Mouse (Mus musculus) adrenal gland, postnatal 25 days (tissue): ENCODE data around the gene Krtap1-3. TPM values are rescaled to one million over a fixed set of nuclear protein-coding genes. Genes with fewer than 3 reads are reported as not detected.

Source experiments
- DNase-seq: peaks from one replicate; pipeline ENCODE4 v3.0.0; 2021; ENCODE audit warnings: mixed read lengths
- total RNA-seq: library from RNA; stranded (reverse); gene quantifications from 2 replicates; pipeline ENCODE4 v1.2.3, GENCODE M21; 2021

Krtap1-3 gene
- total RNA-seq, 1 experiment from 2014 or later = not detected

GRCm38 (mm10) chr11:99557976-99558745, 33.0 kb downstream of the Krtap1-3 start:
- DNase-seq = no peak

DNA sequence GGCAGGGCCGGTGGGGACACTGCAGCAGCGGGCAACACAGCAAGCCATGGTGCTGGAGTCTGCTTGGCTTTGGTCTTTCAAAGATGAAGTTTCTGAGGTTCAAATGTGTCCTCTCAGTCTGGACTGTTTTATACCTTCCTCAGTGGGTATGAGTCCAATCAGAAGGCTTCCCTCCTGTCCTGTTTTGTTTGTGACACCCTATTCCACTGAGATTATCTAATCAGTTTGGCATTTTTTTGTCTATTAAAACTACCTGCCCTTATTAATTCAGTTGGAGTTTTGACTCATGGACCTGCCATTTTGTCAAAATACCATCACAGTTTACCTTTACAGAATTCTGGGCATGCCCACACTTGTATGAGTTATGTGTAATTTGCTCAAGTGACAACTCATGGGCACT, 34.4 kb downstream of the Krtap1-3 start, which contains the start of gene Krtap3-2:
Gene Krtap3-2, minus strand, starts transcription at position 101 of the 400 bp plus-strand sequence.
- no peak for DNase-seq

DNA sequence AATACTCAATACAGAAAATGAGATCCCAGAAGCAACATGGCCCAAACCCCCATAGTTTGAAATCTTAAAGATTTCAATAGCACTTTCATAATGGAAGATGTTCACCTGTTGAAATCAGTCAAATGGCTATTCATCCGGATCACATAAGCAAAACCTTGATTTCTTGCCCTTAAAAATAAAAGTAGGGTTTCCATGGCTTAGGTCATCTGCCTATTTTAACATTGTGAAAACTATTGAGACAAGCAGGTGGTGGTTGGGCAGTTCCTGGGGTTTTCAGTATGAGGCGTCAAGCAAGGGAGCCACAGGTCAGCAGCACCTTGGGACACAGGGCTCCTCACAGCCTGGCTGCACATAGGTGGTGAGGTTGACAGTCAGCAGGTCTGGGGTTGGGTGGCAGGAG, 34.9 kb downstream of the Krtap1-3 start:
- DNase-seq = no peak

DNA sequence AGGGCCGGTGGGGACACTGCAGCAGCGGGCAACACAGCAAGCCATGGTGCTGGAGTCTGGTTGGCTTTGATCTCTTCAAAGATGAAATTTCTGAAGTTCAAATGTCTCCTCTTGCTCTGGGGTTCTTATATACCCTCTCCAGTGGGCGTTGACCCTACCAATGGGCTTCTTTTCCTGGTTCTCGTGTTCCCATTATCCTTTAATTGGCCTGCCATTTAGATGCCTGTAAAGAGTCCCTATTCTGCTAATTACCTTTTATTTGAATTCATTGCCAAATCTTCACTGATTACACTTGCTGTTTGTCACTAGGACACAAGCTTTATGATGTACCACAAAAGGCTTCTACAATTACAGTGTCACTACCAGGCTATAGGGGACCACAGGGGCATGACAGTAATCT, 40.4 kb downstream of the Krtap1-3 start, which contains the start of gene Krtap3-3:
Gene Krtap3-3, minus strand, starts transcription at position 101 of the 400 bp plus-strand sequence.
- no peak for DNase-seq

DNA sequence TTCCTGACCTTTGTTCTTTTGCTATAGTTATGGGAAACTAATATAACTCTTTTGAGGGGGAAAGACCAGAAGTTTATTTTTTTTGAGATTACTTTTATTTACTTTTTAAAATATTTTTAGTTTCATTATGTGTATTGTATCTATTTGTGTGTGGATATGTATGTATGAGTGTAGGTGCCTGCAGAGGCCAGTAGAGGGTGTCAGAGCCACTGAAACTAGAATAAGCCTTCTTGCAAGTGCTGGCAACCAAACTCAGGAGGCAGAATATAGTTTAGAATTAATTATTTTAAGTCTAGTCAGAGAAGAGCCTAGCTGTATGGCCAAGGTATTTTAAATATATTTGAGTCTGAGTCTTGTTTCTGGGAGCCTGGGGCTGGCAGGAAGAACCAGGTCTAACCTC, 43.2 kb downstream of the Krtap1-3 start:
- DNase-seq = no peak

Other genes with a start within 250 kb of the Krtap1-3 start
- not detected in 2 replicates for gene Krt27, start 240.2 kb downstream of the Krtap1-3 start, total RNA-seq
- gene Krt28, start 216.4 kb downstream of the Krtap1-3 start, total RNA-seq = not detected in 2 replicates
- 4.3 and 7.7 TPM in 2 replicates for gene Krt10, start 202.0 kb downstream of the Krtap1-3 start, total RNA-seq
- gene Krt12, start 169.1 kb downstream of the Krtap1-3 start, total RNA-seq = not detected in 2 replicates
- 0.15 TPM in 1 of 2 replicates, not detected in the other for gene Krt20, start 153.2 kb downstream of the Krtap1-3 start, total RNA-seq
- not detected in 2 replicates for gene Krt23, start 98.2 kb downstream of the Krtap1-3 start, total RNA-seq
- gene Krt39, start 70.0 kb downstream of the Krtap1-3 start, total RNA-seq = not detected in 2 replicates
- not detected in 2 replicates for gene Krt40, start 48.2 kb downstream of the Krtap1-3 start, total RNA-seq
- gene Krtap3-3, start 40.5 kb downstream of the Krtap1-3 start, total RNA-seq = not detected in 2 replicates
- not detected in 2 replicates for gene Krtap3-2, start 34.5 kb downstream of the Krtap1-3 start, total RNA-seq
- not detected in 2 replicates for gene Gm11939, start 31.9 kb downstream of the Krtap1-3 start, total RNA-seq
- gene Krtap3-1, start 24.7 kb downstream of the Krtap1-3 start, total RNA-seq = not detected in 2 replicates
- gene Krtap1-5, start 10.3 kb downstream of the Krtap1-3 start, total RNA-seq = not detected in 2 replicates
- not detected in 2 replicates for gene Krtap1-4, start 7.7 kb downstream of the Krtap1-3 start, total RNA-seq
- not detected in 2 replicates for gene Krtap9-3, start 6.8 kb upstream of the Krtap1-3 start, total RNA-seq
- gene Gm11938, start 12.0 kb upstream of the Krtap1-3 start, total RNA-seq = not detected in 2 replicates
- gene Gm11937, start 18.9 kb upstream of the Krtap1-3 start, total RNA-seq = not detected in 2 replicates
- not detected in 2 replicates for gene Krtap2-4, start 23.5 kb upstream of the Krtap1-3 start, total RNA-seq
- gene Gm11562, start 29.1 kb upstream of the Krtap1-3 start, total RNA-seq = not detected in 2 replicates
- not detected in 2 replicates for gene Krtap4-1, start 36.9 kb upstream of the Krtap1-3 start, total RNA-seq
- gene Krtap4-2, start 43.7 kb upstream of the Krtap1-3 start, total RNA-seq = not detected in 2 replicates
- gene Krtap4-7, start 52.8 kb upstream of the Krtap1-3 start, total RNA-seq = not detected in 2 replicates
- gene Gm11555, start 58.9 kb upstream of the Krtap1-3 start, total RNA-seq = not detected in 2 replicates
- gene Gm11563, start 67.6 kb upstream of the Krtap1-3 start, total RNA-seq = not detected in 2 replicates
- not detected in 2 replicates for gene Krtap4-6, start 74.6 kb upstream of the Krtap1-3 start, total RNA-seq
- not detected in 2 replicates for gene Gm14190, start 99.4 kb upstream of the Krtap1-3 start, total RNA-seq
- not detected in 2 replicates for gene Gm14180, start 143.0 kb upstream of the Krtap1-3 start, total RNA-seq
- gene Gm11595, start 181.6 kb upstream of the Krtap1-3 start, total RNA-seq = not detected in 2 replicates
- not detected in 2 replicates for gene Krtap4-8, start 189.4 kb upstream of the Krtap1-3 start, total RNA-seq
- gene Krtap4-9, start 193.9 kb upstream of the Krtap1-3 start, total RNA-seq = not detected in 2 replicates
- not detected in 2 replicates for gene Gm11596, start 202.1 kb upstream of the Krtap1-3 start, total RNA-seq
- not detected in 2 replicates for gene Gm11569, start 207.6 kb upstream of the Krtap1-3 start, total RNA-seq
- not detected in 2 replicates for gene Gm11554, start 213.1 kb upstream of the Krtap1-3 start, total RNA-seq
- gene Krtap4-13, start 218.6 kb upstream of the Krtap1-3 start, total RNA-seq = not detected in 2 replicates
- not detected in 2 replicates for gene Gm11564, start 224.3 kb upstream of the Krtap1-3 start, total RNA-seq
- gene 2300003K06Rik, start 246.7 kb upstream of the Krtap1-3 start, total RNA-seq = not detected in 2 replicates